ENCODE assay signal across 13 mouse cellular contexts in genomic region chr8:111769296-111769695, GRCm38 (mm10). TPM values are rescaled to one million over a fixed set of nuclear protein-coding genes. Genes with fewer than 3 reads are reported as not detected.
DNase-seq lines count a peak whose midpoint lies in the region; ATAC-seq and TF ChIP-seq lines count a peak whose summit lies in the region.
"Had no signal": no experiment of that assay in that cellular context is flagged by ENCODE, and none has a peak within 500 bp of the region (broad histone marks: within the 10 kb centered on the region; RNA-seq: fewer than 3 reads in every experiment).

No protein-coding gene starts in this region.

- DNase-seq in heart, postnatal 10 days, result no peak
- no peak for DNase-seq in ES-E14 (ENCODE audit: low read depth, low spot score)
- DNase-seq in cerebellum, adult 8-10 months, result no peak
- no peak for DNase-seq in layer of hippocampus, postnatal 25 days (ENCODE audit: extremely low spot score in 1 of 2, low spot score in 1 of 2)
- DNase-seq: cerebellum, adult 11 months; spleen, adult 18-20 months; thymus, postnatal 4 days had no signal

- H3K4me3 ChIP-seq in heart, embryonic 16.5 days (ENCODE audit: low read length), result no peak overlapping the region
- peak overlapping the region; percentile 19 to 25; a peak in 2 of 4 replicates for H3K4me3 ChIP-seq in ES-E14 (ENCODE audit: insufficient read depth in 1 of 2, low read depth in 1 of 2, low read length in 2 of 2, poor library complexity in 1 of 2, severe bottlenecking in 1 of 2)
- no peak overlapping the region for H3K4me3 ChIP-seq in forebrain, embryonic 13.5 days
- H3K4me3 ChIP-seq in limb, embryonic 13.5 days, result no peak overlapping the region

- no peak overlapping the region for H3K4me2 ChIP-seq in heart, embryonic 16.5 days (ENCODE audit: low read depth, low read length)
- H3K4me2 ChIP-seq in forebrain, embryonic 13.5 days, result no peak overlapping the region
- H3K4me2 ChIP-seq in limb, embryonic 13.5 days (replicated peaks), result 0 out of 2 replicates have a peak overlapping the region, but pooled peaks have one; percentile 7

- H3K36me3 ChIP-seq in heart, embryonic 16.5 days (ENCODE audit: control insufficient read depth, insufficient read depth), result peaks cover 19% of the 10 kb centered on the region
- peaks cover 16% of the 10 kb centered on the region for H3K36me3 ChIP-seq in ES-E14 (ENCODE audit: control insufficient read depth, insufficient read depth, low read length, poor library complexity, severe bottlenecking)
- H3K36me3 ChIP-seq in forebrain, embryonic 13.5 days (ENCODE audit: poor library complexity, severe bottlenecking), result peaks cover 37% of the 10 kb centered on the region
- H3K36me3 ChIP-seq in limb, embryonic 13.5 days, result peaks cover 62% of the 10 kb centered on the region

- in situ Hi-C loops in ES-E14 (cut with MboI; ENCODE audit: low sequenced_read_pairs in 2 of 2, unreplicated experiment in 2 of 2), result no loop called here

- WGBS in heart, embryonic 16.5 days, result 78% methylated on average over 15 of the region's 15 CpGs
- WGBS in forebrain, embryonic 13.5 days, result 47% methylated on average over 15 of the region's 15 CpGs
- WGBS in limb, embryonic 13.5 days, result 54% methylated on average over 15 of the region's 15 CpGs

- no peaks in the 10 kb centered on the region for H3K9me3 ChIP-seq in heart, embryonic 16.5 days (replicated peaks; ENCODE audit: control insufficient read depth, low read length)
- H3K9me3 ChIP-seq in ES-E14 (ENCODE audit: control insufficient read depth, insufficient read depth, low read depth, low read length), result no peaks in the 10 kb centered on the region
- H3K9me3 ChIP-seq in forebrain, embryonic 13.5 days (replicated peaks), result no peaks in the 10 kb centered on the region
- no peaks in the 10 kb centered on the region for H3K9me3 ChIP-seq in limb, embryonic 13.5 days

- no peaks in the 10 kb centered on the region for H3K27me3 ChIP-seq in heart, embryonic 16.5 days (ENCODE audit: control insufficient read depth, insufficient read depth, low read length)
- no peaks in the 10 kb centered on the region for H3K27me3 ChIP-seq in forebrain, embryonic 13.5 days
- no peaks in the 10 kb centered on the region for H3K27me3 ChIP-seq in limb, embryonic 13.5 days
- H3K27me3 ChIP-seq: CH12.LX had no signal

- ATAC-seq in heart, embryonic 16.5 days (replicated peaks; ENCODE audit: extremely low read depth, insufficient read depth, low FRiP score), result no peak
- no peak for ATAC-seq in forebrain, embryonic 13.5 days
- no peak for ATAC-seq in limb, embryonic 13.5 days (ENCODE audit: low FRiP score, low read depth)
- ATAC-seq in CD4-positive, CD25-positive, alpha-beta regulatory T cell, adult 4 months, result no peak

- H3K9ac ChIP-seq in heart, embryonic 16.5 days (ENCODE audit: low read length), result peak overlapping the region; percentile 46
- H3K9ac ChIP-seq in ES-E14 (ENCODE audit: insufficient read depth, low read depth, low read length, poor library complexity, severe bottlenecking), result peak overlapping the region; percentile 30; the same call in 1 of the 2 replicates
- H3K9ac ChIP-seq in forebrain, embryonic 13.5 days, result peak overlapping the region; percentile 43; the same call in 1 of the 2 replicates
- peak overlapping the region; percentile 35; the same call in 1 of the 2 replicates for H3K9ac ChIP-seq in limb, embryonic 13.5 days

- intact Hi-C loops in heart, postnatal 10 days (cut with DNase I), result no loop called here

- H3K4me1 ChIP-seq in heart, embryonic 16.5 days (ENCODE audit: control insufficient read depth, insufficient read depth, low read length), result peaks cover 28% of the 10 kb centered on the region
- H3K4me1 ChIP-seq in ES-E14 (ENCODE audit: control insufficient read depth in 2 of 2, insufficient read depth in 2 of 2, low read length in 2 of 2, poor library complexity in 1 of 2), result peaks cover 14 to 28% of the 10 kb centered on the region in 2 experiments; a peak in 3 of 4 replicates
- peaks cover 31% of the 10 kb centered on the region for H3K4me1 ChIP-seq in forebrain, embryonic 13.5 days
- H3K4me1 ChIP-seq in limb, embryonic 13.5 days, result peaks cover 17% of the 10 kb centered on the region

- peak overlapping the region; percentile 63 for H3K27ac ChIP-seq in heart, embryonic 16.5 days (ENCODE audit: low read length)
- H3K27ac ChIP-seq in ES-E14 (ENCODE audit: insufficient read depth, low read depth, low read length, poor library complexity, severe bottlenecking), result peak overlapping the region; percentile 83
- peak overlapping the region; percentile 86 for H3K27ac ChIP-seq in forebrain, embryonic 13.5 days
- H3K27ac ChIP-seq in limb, embryonic 13.5 days, result peak overlapping the region; percentile 74; the same call in 1 of the 2 replicates
- H3K27ac ChIP-seq: macrophage had no signal

TF ChIP-seq in ES-E14, 5 proteins besides CTCF, POLR2A, EP300 and RAD21:
- TF ChIP-seq ZNF384 (IDR thresholded peaks at IDR 0.05; ENCODE audit: low read depth, low read length), result no peak
- TF ChIP-seq ZC3H11A (IDR thresholded peaks at IDR 0.05; ENCODE audit: borderline replicate concordance, low read depth, low read length), result no peak
- TF ChIP-seq HCFC1 (IDR thresholded peaks at IDR 0.05; ENCODE audit: borderline replicate concordance, insufficient read depth, low read length), result no peak
- TF ChIP-seq CHD2 (IDR thresholded peaks at IDR 0.05; ENCODE audit: low read depth, low read length), result no peak
- no peak for TF ChIP-seq MAFK (IDR thresholded peaks at IDR 0.05; ENCODE audit: insufficient read depth, low read depth, low read length)

RNA-seq across cellular contexts. Expression of gene Bcar1, which starts 25.7 kb away (rescaled TPM):
- polyA plus RNA-seq in heart, embryonic 16.5 days (2015; fragmentation: Nextera tagmentation; extraction: Ambion mirVana), result 39.8 and 46.7 TPM in 2 replicates
- total RNA-seq in heart, postnatal 10 days (2021), result 10 to 100 TPM; 48.0 to 54.2 TPM
- 52.9 and 72.6 TPM in 2 replicates for total RNA-seq in ES-E14 (2012; rRNA removed)
- 49.9 and 50.0 TPM in 2 replicates for polyA plus RNA-seq in forebrain, embryonic 13.5 days (2015; fragmentation: Nextera tagmentation; extraction: Ambion mirVana)
- polyA plus RNA-seq in limb, embryonic 13.5 days (2015; fragmentation: Nextera tagmentation; extraction: Ambion mirVana), result 41.7 and 41.8 TPM in 2 replicates
- under 1 TPM; 0.27 to 0.42 TPM for polyA plus RNA-seq in CD4-positive, CD25-positive, alpha-beta regulatory T cell, adult 4 months (2017; shearing (Covaris generic))
- 10 to 100 TPM; 66.2 to 66.8 TPM for total RNA-seq in layer of hippocampus, postnatal 25 days (2021)

Comparison
In these comparisons a context has a peak if more than half of its experiments do, and no peak if none do; other contexts are left out.
1. H3K4me3 ChIP-seq: peak in ES-E14 (2 of 2); none in heart, embryonic 16.5 days (single experiment), forebrain, embryonic 13.5 days (single experiment) and limb, embryonic 13.5 days (single experiment).
2. RNA of gene Bcar1, which starts 25.7 kb away (polyA plus RNA-seq): 49.9 to 50.0 TPM in forebrain, embryonic 13.5 days, 41.7 to 41.8 TPM in limb, embryonic 13.5 days and 39.8 to 46.7 TPM in heart, embryonic 16.5 days; 0.27 to 0.42 TPM in CD4-positive, CD25-positive, alpha-beta regulatory T cell, adult 4 months; every median in the first group is over 10 times any median in the second.
3. Peak in every context shown above with its lines, with median percentiles within 50 percentile points of each other: H3K27ac ChIP-seq and H3K9ac ChIP-seq.